Mouse (Mus musculus) embryonic facial prominence, embryonic 13.5 days (tissue): ENCODE data around the gene Wnk4. TPM values are rescaled to one million over a fixed set of nuclear protein-coding genes. Genes with fewer than 3 reads are reported as not detected.

Source experiments
- ATAC-seq: fragments of 200-750 bp; cut with Nextera tagmentation; 2 replicates; pipeline ENCODE4 v1.8.0; 2017; ENCODE audit warnings: low read depth; ENCODE audit not compliant: insufficient number of reproducible peaks, insufficient read depth, low FRiP score, low TSS enrichment
- H3K27ac ChIP-seq: fragments of 300-500 bp; sonication (generic); 2 replicates; pipeline ENCODE4 v1.5.1; 2015; ENCODE audit warnings: moderate library complexity, mild to moderate bottlenecking, inconsistent platforms
- H3K27me3 ChIP-seq: fragments of 300-500 bp; sonication (generic); 2 replicates; pipeline ENCODE4 v1.6.1; 2015; ENCODE audit warnings: mild to moderate bottlenecking, inconsistent platforms
- H3K36me3 ChIP-seq: fragments of 300-500 bp; sonication (generic); 2 replicates; pipeline ENCODE4 v1.6.1; 2015; ENCODE audit warnings: mild to moderate bottlenecking, inconsistent platforms
- H3K4me1 ChIP-seq: fragments of 300-500 bp; sonication (generic); 2 replicates; pipeline ENCODE4 v1.6.1; 2015; ENCODE audit warnings: inconsistent platforms
- H3K4me2 ChIP-seq: fragments of 300-500 bp; sonication (generic); 2 replicates; pipeline ENCODE4 v1.6.1; 2015; ENCODE audit warnings: moderate library complexity, mild to moderate bottlenecking, inconsistent platforms
- H3K4me3 ChIP-seq: fragments of 300-500 bp; sonication (generic); 2 replicates; pipeline ENCODE4 v1.5.1; 2015; ENCODE audit warnings: mild to moderate bottlenecking, inconsistent platforms
- H3K9ac ChIP-seq: fragments of 300-500 bp; sonication (generic); 2 replicates; pipeline ENCODE4 v1.6.1; 2015; ENCODE audit warnings: mild to moderate bottlenecking, inconsistent platforms
- H3K9me3 ChIP-seq: fragments of 300-500 bp; sonication (generic); 2 replicates; pipeline ENCODE4 v1.6.1; 2016; ENCODE audit warnings: inconsistent platforms
- WGBS: fragments of 180-500 bp; shearing (Covaris S2); methylation state at CpG from one replicate; pipeline ENCODE4 v1.1.7; 2015; ENCODE audit warnings: mixed read lengths; 5-methylcytosine and 5-hydroxymethylcytosine counted together
- polyA plus RNA-seq: library from polyadenylated mRNA; unstranded; fragments of >200 nt; fragmentation: Nextera tagmentation; extraction: Ambion mirVana; gene quantifications from 2 replicates; pipeline ENCODE4 v1.2.1, GENCODE M21; 2015

Wnk4 gene
- polyA plus RNA-seq, 1 experiment from 2014 or later: 9.8 TPM

DNA sequence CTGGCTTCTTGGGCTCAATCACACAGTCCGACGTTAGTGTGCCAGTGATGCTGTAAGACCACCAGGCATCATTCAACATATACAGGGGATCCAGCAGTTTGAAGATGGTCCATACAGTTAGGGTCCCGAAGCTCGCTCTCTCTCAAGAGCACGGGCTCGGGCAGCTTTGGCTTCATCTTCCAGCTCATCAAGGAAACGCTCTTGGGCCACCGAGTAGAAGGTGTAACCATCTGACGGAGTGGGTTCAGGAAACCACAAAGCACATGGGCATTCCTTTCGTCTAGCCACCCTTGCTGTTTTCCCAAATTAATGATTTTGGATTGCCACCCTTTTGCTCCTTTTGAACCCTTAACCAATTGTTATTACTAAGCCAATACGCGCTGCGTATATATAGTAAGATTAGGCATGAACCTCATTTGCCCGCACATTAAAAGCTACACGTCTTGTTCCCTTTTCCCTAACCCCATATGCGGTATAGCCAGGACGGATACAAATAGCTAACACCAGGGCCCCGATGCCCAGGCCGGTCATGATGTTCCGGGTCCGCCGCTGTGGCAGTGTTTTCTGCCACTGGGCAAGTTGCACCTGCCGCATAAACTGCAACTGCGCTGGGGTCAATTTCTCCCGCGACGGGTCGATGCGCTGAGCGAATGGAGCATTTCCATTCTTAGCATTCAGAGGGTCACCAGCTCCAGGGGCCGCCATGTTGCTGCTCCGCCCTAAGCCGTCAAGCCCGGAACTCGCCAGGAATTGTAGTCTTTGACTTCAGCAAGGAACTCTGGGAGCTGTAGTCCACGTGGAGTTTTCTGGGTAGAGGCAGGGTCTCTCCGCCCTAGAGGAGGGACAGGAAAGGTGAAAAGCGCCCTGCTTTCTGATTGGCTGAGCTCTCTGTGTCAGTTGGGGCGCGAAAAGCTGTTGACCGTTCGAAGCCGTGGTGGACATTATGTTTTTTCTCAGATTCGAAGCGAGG, 18.1 kb downstream of the Wnk4 start, which contains the start of the genes Cntd1 and Coa3:
Cntd1 (plus strand) TSS at position 790 of the 970 bp plus-strand sequence.
Coa3 (minus strand) TSS at position 892 of the 970 bp plus-strand sequence.
- peaks cover 30% of the 10 kb centered on the region for H3K4me1 ChIP-seq
- H3K27me3 ChIP-seq: 0 out of 2 replicates have a peak, but pooled peaks cover 3% of the 10 kb centered on the region
- peak; percentile 95 for ATAC-seq
- H3K9me3 ChIP-seq: no peaks in the 10 kb centered on the region
- peak within 1 kb of the TSS; percentile 84 for H3K9ac ChIP-seq
- 10% methylated on average over 45 of the region's 45 CpGs for WGBS
- H3K27ac ChIP-seq: no peak within 1 kb of the TSS
- H3K4me2 ChIP-seq: peak within 1 kb of the TSS; percentile 89
- peak within 1 kb of the TSS; percentile 83 for H3K4me3 ChIP-seq
- H3K36me3 ChIP-seq: peaks cover 12% of the 10 kb centered on the region; the same call in 1 of the 2 replicates

DNA sequence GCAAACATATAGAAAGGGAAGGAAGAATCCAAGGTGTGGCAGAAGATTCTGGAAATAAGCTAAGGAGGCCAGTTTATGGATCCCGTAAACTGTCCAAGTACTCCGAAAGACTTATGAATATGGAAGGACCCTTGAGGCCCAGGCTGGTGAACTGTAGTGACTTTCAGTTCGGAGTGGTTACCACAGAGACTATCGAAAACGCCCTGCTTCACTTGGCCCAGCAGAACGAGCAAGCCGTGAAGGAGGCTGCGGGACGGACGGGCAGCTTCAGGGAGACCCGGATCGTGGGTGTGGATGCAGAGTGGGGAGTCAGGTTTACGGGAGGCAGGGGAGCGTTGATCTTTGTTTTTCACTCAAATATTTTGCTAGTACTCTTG, 18.8 kb downstream of the Wnk4 start:
- 64% methylated on average over 14 of the region's 14 CpGs for WGBS
- H3K4me2 ChIP-seq: peak overlapping the region; percentile 89
- H3K9me3 ChIP-seq: no peaks in the 10 kb centered on the region
- no peak for ATAC-seq
- no peak overlapping the region for H3K27ac ChIP-seq
- H3K9ac ChIP-seq: peak overlapping the region; percentile 84; the same call in 1 of the 2 replicates
- H3K4me1 ChIP-seq: peaks cover 32% of the 10 kb centered on the region
- H3K36me3 ChIP-seq: peaks cover 12% of the 10 kb centered on the region; the same call in 1 of the 2 replicates
- 0 out of 2 replicates have a peak, but pooled peaks cover 3% of the 10 kb centered on the region for H3K27me3 ChIP-seq
- peak overlapping the region; percentile 83 for H3K4me3 ChIP-seq

DNA sequence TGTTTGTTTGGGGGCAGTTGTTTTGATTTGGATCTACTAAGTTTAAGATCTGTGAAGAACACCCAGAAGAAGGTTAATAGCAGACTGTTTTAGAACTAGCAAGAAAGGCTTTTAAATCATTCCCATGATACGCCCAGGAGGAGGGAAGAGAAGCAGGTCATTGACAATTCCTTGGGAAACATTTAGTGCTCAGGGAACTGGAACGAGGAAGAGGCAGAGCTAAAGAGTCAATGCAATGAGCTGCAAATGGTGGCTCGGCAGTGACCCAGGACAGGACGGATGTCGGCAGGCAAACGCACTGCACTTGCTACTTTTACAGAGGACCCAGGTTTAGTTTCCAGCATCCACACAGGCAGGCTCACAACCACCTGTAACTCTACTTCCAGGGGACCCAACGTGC, 20.5 kb downstream of the Wnk4 start:
- H3K4me1 ChIP-seq: peaks cover 37% of the 10 kb centered on the region
- H3K4me3 ChIP-seq: no peak overlapping the region
- peaks cover 12% of the 10 kb centered on the region; the same call in 1 of the 2 replicates for H3K36me3 ChIP-seq
- H3K27me3 ChIP-seq: 0 out of 2 replicates have a peak, but pooled peaks cover 3% of the 10 kb centered on the region
- H3K27ac ChIP-seq: no peak overlapping the region
- ATAC-seq: no peak
- H3K9me3 ChIP-seq: no peaks in the 10 kb centered on the region
- H3K9ac ChIP-seq: no peak overlapping the region
- no peak overlapping the region for H3K4me2 ChIP-seq
- WGBS: 53% methylated on average over 7 of the region's 7 CpGs

DNA sequence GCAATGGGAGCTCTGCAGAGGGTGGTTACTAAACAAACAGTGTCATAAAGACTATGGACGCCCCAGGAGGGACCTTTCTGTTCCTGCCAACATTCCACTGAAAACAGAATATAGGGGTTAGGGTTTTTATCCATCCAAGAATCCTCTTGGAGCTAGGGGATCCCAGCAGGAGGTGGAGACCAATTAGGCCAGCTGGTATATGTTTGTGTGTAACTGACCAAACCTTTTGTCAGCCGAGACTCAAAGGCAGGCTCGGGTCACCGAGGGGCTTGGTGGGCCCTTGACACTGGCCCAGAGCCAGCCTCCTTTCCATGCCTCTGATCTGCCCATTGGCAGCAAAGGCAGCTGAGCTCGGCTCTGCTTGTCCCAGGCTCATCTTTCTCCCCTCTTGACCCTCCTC, 22.5 kb downstream of the Wnk4 start:
- H3K36me3 ChIP-seq: peaks cover 14% of the 10 kb centered on the region
- no peak overlapping the region for H3K9ac ChIP-seq
- 32% methylated on average over 5 of the region's 5 CpGs for WGBS
- no peak overlapping the region for H3K4me3 ChIP-seq
- ATAC-seq: no peak
- peaks cover 17% of the 10 kb centered on the region for H3K4me1 ChIP-seq
- no peak overlapping the region for H3K27ac ChIP-seq
- no peaks in the 10 kb centered on the region for H3K9me3 ChIP-seq
- 0 out of 2 replicates have a peak, but pooled peaks cover 3% of the 10 kb centered on the region for H3K27me3 ChIP-seq
- no peak overlapping the region for H3K4me2 ChIP-seq

DNA sequence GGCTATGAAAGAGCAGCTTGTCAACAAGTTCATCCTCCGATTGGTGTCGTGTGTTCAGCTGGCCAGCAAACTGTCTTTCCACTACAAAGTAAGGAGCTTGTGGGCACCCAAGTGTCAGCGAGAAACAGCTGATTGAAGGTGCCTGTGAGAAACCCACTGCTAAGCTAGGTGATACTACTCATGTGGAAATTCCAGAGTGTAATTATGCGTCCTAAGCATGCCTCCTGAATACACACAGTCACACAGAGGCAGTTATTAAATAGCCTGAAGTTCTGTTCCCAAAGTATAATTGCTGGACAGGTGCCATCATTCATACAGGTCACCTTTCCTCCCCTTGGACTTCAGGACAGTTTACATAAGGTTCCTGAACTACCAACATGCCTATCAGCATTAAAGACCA, 23.4 kb downstream of the Wnk4 start:
- no peak for ATAC-seq
- H3K4me1 ChIP-seq: peaks cover 13% of the 10 kb centered on the region; the same call in 1 of the 2 replicates
- H3K27ac ChIP-seq: no peak overlapping the region
- H3K36me3 ChIP-seq: peaks cover 16% of the 10 kb centered on the region
- 67% methylated on average over 4 of the region's 4 CpGs for WGBS
- H3K9me3 ChIP-seq: no peaks in the 10 kb centered on the region
- H3K4me3 ChIP-seq: no peak overlapping the region
- H3K27me3 ChIP-seq: 0 out of 2 replicates have a peak, but pooled peaks cover 3% of the 10 kb centered on the region
- H3K4me2 ChIP-seq: no peak overlapping the region
- H3K9ac ChIP-seq: 0 out of 2 replicates have a peak overlapping the region, but pooled peaks have one; percentile 22

DNA sequence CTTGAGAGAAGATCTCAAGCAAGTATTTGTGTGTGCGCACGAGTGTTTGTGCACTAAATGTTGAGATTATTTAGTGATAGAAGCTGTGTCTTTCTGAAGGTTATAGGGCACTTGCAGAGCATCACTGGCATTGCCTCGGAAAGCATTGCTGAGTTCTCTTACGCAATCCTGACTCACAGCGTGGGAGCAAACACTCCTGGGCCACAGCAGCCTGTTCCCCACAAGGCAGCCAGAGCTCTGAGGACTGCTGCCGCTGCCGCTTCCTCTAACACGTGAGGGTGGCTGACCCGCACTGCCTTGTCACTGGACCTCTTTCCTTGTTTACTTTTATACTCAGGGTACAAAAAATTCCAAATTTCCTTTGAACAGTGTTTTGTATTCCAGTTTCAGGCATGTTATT, 26.9 kb downstream of the Wnk4 start:
- Histone ChIP-seq H3K4me1 (peaks cover 7% of the 10 kb centered on the region; the same call in 1 of the 2 replicates), H3K4me2 (no peak overlapping the region), H3K27ac (no peak overlapping the region), H3K9ac (no peak overlapping the region), H3K36me3 (peaks cover 51% of the 10 kb centered on the region), H3K4me3 (no peak overlapping the region), H3K9me3 (no peaks in the 10 kb centered on the region), H3K27me3 (no peaks in the 10 kb centered on the region)
- 88% methylated on average over 9 of the region's 9 CpGs for WGBS
- no peak for ATAC-seq

DNA sequence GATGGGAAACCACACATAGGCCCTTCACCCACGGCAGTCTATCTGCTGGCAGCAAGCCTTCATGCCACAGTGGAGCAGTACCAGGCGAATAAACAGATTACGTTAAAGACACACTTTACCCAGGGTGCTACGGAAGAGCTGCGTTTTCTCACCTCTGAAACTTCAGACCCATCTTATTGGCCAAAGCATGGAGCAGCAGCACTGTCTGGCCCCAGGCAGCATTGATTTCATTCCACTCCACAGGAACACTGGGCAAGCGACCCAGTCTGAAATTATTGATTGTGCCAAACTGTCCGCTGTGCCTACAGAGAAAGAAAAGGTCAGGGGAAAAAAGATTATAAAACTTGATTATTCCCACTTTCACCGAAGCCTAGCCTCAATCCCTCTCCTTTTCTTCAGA, 30.9 kb downstream of the Wnk4 start:
- WGBS: 95% methylated on average over 8 of the region's 8 CpGs
- Histone ChIP-seq H3K9me3 (no peaks in the 10 kb centered on the region), H3K4me3 (no peak overlapping the region), H3K36me3 (peaks cover 83% of the 10 kb centered on the region), H3K9ac (no peak overlapping the region), H3K27me3 (no peaks in the 10 kb centered on the region), H3K4me1 (no peaks in the 10 kb centered on the region), H3K27ac (no peak overlapping the region), H3K4me2 (no peak overlapping the region)
- no peak for ATAC-seq

DNA sequence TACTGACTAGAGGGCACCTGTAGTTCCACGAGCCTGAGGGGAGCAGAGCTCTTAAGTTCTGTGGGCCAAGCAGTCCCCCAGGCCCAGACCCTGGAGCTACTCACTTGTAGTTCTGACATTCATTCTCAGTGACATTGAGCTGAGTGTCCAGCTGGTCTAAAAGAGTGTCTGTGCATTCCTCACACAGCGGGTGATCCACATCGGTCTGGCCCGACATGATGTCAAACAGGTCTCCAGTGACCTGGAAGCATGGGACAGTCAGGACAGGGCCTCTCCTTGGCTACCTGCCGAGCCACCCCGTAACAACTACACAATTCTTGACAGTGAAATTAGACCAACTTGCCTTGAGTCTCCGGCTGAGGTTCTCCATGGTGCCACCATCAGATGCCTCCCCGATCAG, 34.8 kb downstream of the Wnk4 start:
- H3K9ac ChIP-seq: no peak overlapping the region
- no peak overlapping the region for H3K27ac ChIP-seq
- 94% methylated on average over 8 of the region's 8 CpGs for WGBS
- H3K4me1 ChIP-seq: no peaks in the 10 kb centered on the region
- peaks cover 88% of the 10 kb centered on the region for H3K36me3 ChIP-seq
- ATAC-seq: no peak
- H3K9me3 ChIP-seq: no peaks in the 10 kb centered on the region
- H3K4me3 ChIP-seq: no peak overlapping the region
- H3K27me3 ChIP-seq: no peaks in the 10 kb centered on the region
- H3K4me2 ChIP-seq: no peak overlapping the region

DNA sequence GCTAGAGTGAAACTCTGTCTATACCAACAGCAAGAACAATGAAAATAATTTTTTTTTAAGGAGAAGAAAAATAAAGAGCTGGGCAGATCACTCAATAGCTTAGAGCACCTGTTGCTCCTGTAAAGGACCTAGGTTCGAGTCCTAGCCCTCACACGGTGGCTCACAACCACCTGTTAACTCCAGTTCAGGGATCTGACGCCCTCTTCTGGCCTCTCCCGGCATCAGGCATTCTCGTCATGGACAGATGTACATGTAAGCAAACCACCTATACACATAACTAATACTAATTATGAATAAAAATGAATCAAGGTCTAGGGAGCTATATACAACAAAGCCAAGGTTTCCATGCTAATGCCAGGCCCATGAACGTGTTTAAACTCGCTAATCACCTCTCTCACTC, 40.5 kb downstream of the Wnk4 start:
- peaks cover 32% of the 10 kb centered on the region for H3K36me3 ChIP-seq
- no peak overlapping the region for H3K27ac ChIP-seq
- H3K27me3 ChIP-seq: no peaks in the 10 kb centered on the region
- H3K4me2 ChIP-seq: peak overlapping the region; percentile 98
- peak overlapping the region; percentile 79 for H3K4me3 ChIP-seq
- H3K9ac ChIP-seq: peak overlapping the region; percentile 92
- H3K4me1 ChIP-seq: peaks cover 14% of the 10 kb centered on the region
- 68% methylated on average over 7 of the region's 7 CpGs for WGBS
- ATAC-seq: no peak
- no peaks in the 10 kb centered on the region for H3K9me3 ChIP-seq

DNA sequence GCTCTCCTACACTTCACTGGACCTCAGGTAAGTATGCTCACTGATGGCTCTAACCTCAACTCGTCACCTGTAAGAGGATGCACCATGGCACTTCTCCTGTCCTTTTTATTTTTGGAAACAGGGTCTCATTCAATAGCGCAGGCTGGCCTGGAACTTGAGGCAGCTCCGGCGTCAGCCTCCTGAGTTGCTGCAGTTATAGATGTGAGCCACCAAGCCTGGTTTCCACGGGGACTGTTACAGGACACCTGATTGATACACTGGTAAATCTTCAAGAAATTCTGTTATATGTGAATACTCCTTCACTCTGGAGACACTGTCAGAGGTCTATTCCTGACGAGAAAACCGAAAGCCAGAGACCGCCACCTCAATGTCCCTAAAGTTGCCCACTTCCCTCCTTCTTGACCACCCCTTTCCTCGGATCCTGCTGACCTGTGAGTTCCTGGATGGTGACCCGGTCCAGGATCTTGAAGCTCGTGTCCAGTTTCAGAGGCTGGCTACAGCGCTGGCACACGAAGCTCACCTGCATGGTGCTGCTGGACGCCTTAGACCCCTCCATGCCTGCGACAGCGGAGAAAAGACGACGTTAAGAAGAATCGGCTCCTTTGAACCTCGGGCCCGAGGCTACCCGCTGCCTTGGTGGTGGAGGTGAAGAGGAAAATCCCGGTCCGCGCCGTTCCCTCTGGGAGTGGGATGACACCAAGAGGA, 41.1 kb downstream of the Wnk4 start:
- Histone ChIP-seq H3K4me2 (peak overlapping the region; percentile 98), H3K36me3 (peaks cover 32% of the 10 kb centered on the region), H3K4me3 (peak overlapping the region; percentile 79), H3K27ac (no peak overlapping the region), H3K9ac (peak overlapping the region; percentile 92), H3K27me3 (no peaks in the 10 kb centered on the region), H3K4me1 (peaks cover 14% of the 10 kb centered on the region), H3K9me3 (no peaks in the 10 kb centered on the region)
- 13% methylated on average over 26 of the region's 26 CpGs for WGBS
- ATAC-seq: no peak

DNA sequence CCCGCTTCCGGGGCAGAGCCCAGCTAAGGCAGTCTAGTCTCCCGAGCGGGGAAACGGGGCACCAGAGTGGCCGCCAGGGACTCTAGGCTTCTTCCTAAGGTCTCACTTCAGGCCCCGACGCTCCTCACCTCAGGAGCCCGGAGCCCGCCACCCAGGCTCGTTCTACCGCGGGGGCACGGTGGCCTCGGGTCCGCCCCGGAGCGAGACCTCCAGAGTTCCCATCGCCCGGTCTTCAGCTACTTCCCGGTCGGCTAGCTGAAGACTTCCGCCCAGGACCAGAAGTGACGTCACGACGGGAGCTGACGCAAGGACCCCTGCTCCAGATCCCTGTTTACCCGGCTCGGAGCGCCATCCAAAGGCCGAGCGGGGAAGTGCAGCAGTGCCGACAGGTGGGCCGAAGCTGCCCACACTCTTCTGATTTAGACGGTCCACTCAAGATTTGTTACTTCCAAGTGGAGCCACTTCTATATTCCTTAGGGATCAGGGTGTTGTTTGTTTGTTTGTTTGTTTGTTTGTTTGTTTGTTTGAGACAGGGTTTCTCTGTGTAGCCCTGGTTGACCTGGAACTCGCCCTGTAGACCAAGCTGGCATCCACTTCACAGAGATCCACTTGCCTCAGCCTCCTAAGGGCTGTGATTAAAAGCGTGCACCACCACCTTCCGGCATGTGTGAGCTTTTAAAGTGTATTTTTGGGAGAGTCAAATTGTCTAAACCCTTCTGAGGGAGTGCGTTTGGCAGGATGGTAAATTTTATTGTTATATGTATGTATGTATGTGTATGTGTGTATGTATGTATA, 41.8 kb downstream of the Wnk4 start, which contains the start of gene Becn1:
Becn1 (minus strand) TSS at position 283 of the 795 bp plus-strand sequence.
- peaks cover 4% of the 10 kb centered on the region; the same call in 1 of the 2 replicates for H3K27me3 ChIP-seq
- H3K27ac ChIP-seq: no peak within 1 kb of the TSS
- peaks cover 26% of the 10 kb centered on the region for H3K36me3 ChIP-seq
- peak within 1 kb of the TSS; percentile 98 for H3K4me2 ChIP-seq
- H3K4me3 ChIP-seq: peak within 1 kb of the TSS; percentile 79
- H3K4me1 ChIP-seq: peaks cover 14% of the 10 kb centered on the region
- peak; percentile 88 for ATAC-seq
- peak within 1 kb of the TSS; percentile 92 for H3K9ac ChIP-seq
- WGBS: 7% methylated on average over 39 of the region's 39 CpGs
- H3K9me3 ChIP-seq: no peaks in the 10 kb centered on the region
